Mouse (Mus musculus): ENCODE measurements at regions not wholly inside any gene's neighbourhood (a gene's known extent, or its start where the extent isn't known, plus 50 kb on each side); places are given as distances from the start of the nearest gene placed in this dataset.

DNA sequence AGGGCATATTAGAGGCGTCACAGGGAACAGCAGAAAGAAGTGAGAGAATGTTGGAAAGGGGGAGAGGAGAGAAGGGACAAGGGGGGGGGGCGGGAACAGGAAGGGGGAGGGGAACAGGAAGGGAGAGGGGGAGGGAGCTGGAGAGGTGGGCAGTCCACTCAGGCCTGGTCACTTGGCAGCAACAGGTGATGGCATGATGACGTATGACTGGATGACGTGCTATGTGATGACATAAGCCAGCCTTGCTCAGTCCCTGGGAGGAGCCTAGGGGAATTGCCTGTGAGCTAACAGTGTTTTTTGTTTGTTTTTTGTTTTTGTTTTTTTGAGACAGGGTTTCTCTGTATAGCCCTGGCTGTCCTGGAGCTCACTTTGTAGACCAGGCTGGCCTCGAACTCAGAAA lies 80.6 kb downstream of the Sik1 start:
- TF ChIP-seq GATA1 (IDR thresholded peaks at IDR 0.05; ENCODE audit: borderline replicate concordance, low read length) = no peak
- TF ChIP-seq FLI1 (IDR thresholded peaks at IDR 0.05; ENCODE audit: low read length) = no peak
